Mouse (Mus musculus): Measurements from ENCODE around the gene Olfr582.

Olfr582 gene

DNA sequence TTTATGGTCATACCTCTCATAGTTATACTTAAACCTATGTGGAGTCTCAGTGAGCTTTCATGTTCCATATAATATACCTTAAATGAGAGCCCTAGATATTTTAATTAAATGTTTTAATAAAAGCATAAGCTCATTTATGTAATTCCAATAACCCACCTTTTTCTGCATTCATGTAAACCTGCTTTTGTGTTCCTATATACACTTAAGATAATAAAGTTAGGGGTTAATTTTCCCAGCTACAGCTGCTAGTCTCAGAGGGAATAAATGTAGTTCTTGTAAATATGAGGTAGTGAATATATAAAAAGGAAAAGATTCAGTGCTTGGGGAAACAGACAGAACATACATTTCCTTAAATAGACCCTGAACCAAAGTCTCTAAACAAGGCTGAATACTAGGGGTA, at the start of gene Olfr582:
Gene Olfr582 (plus strand): TSS at position 301 of the 400 bp plus-strand sequence.
- no peak for DNase-seq (ENCODE audit: low read depth, low spot score)

GRCm38 (mm10) chr7:102989224-102989623, 48.6 kb upstream of the Olfr582 start, which contains the start of gene Olfr578:
Olfr578 (minus strand) TSS chr7:102989324.
- no peak for DNase-seq (ENCODE audit: low read depth, low spot score)

DNA sequence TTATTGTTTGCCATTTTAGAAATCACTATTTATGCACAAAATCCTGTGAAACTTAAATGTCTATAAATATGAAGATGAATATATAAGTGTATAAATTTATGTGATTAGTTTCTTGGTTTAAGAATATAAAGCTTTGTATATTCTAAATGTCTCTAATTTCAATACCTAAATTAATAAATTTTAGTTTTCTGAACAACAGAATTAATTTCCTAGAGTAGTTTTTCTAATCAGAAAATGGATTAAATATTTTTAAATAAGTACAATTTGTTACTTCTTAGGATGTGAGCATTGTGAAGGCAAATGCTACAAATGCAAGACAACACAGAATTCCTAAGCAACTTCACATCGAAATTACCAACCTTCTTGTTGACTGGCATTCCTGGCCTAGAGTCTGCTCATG, 13.2 kb downstream of the Olfr582 start, which contains the start of gene Olfr583:
Gene Olfr583 (plus strand): TSS at position 301 of the 400 bp plus-strand sequence.
- DNase-seq (ENCODE audit: low read depth, low spot score) = no peak

DNA sequence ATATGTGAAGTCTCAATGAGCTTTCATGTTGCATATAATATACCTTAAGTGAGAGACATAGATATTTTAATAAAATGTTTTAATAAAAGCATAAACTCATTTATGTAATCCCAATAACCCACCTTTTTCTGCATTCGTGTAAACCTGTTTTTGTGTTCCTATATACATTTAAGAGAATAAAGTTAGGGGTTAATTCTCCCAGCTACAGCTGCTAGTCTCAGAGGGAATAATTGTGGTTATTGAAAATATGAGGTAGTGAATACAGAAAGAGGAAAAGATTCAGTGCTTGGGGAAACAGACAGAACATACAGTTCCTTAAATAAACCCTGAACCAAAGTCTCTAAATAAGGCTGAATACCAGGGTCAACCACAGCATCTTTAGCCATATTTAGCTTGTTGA, 43.8 kb downstream of the Olfr582 start, which contains the start of gene Olfr584:
Gene Olfr584 (plus strand): TSS at position 301 of the 400 bp plus-strand sequence.
- DNase-seq (ENCODE audit: low read depth, low spot score) = no peak

Measured in c-Kit-negative CD71-positive TER-119-positive erythroid progenitor cells, embryonic 14.5 days (primary cell).